Mouse (Mus musculus) T-cell, adult 2 months (primary cell): ENCODE data around the gene Brca2.
A peak's percentile ranks its signal among the peaks of the same experiment; 100 is the strongest.

Experiments
- DNase-seq: peaks from one replicate; pipeline ENCODE4 v3.0.0; 2022; ENCODE audit warnings: low spot score

Brca2 gene

DNA sequence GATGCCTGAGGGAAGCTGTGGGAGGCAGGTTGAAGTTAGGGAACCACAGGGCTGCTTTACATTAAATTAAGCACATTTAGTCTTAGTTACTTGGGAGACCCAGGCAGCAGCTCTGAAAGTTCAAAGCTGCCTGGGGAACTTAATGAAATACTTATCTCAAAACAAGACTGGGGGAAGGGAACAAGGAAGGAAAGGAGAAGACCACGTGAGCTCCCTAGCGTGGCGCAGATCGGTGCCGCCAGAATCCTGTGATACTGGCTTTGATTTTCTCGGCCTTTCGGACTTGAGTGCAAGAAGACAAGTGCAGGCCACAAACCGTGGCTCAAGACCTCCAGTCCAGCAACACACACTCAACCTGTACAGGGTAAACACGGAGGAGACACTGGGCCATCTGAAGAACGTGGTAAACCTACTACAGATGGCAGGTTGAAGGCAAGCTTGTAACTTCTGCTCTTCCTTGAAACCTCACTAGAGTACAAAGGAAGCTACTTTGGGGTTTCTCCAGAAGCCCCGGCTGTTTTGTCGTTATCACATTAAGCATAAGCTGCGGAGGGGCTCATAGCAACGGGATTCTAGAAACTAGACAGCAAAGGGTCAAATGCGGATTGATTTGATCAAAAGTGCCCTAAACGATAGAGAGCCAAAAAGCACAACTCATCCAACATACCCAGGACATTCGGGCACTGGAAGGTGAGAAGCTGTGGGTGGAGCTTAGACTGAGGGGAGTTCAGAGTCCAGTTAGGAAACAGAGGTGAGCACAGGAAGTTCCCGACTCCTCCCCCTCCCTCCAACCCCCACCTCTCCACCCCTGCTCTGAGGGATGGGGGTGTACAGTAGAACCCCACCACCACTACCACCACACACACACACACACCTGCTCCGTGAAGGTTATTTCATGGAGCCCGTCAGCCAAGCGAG, 76.0 kb downstream of the Brca2 start:
- DNase-seq, result peak; percentile 9

GRCm38 (mm10) chr5:150599301-150600294, 77.2 kb downstream of the Brca2 start:
- no peak for DNase-seq

DNA sequence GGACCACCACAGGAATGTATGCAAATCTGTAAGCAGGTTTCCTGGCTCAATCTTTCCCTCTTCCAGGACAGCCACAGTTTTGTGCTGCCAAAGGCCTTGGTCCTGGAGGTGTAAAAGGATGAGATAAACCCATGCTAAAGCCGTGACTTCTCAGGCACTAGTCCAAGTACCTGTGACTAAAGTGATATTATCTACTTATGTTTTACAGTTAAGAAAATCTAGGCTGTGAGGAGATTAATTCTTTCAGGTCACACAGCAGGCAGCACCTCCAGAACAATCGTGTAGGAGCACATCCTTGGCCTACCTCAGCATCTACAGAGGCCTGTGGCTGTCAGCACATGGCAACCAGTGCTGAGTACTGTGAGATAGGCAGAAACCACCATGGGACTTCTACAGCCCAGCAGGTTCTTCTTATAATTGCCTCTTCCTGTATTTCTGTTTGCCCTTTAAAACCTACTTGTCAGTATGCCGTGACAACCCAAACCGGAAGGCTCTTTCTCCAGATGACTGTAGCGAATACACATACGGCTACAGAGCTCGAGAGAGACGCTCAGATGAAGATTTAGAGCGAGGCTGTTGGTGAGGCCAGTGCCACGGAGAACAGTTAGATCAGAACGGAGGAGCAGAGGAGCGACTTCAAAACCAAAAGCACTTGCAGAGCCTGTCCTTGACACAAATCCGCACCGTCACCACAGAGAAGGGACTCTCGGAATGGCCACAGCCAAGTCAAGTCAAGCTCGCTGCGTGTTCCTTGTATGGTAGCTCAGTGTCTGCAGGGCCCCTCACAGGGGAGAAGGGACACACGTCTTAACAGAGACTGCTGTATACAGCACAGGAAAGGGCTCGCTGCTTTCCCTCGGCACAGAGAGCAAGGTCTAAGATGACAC, 78.4 kb downstream of the Brca2 start:
- DNase-seq, result peak; percentile 73

GRCm38 (mm10) chr5:150601441-150602230, 79.2 kb downstream of the Brca2 start:
- peak; percentile 20 for DNase-seq

DNA sequence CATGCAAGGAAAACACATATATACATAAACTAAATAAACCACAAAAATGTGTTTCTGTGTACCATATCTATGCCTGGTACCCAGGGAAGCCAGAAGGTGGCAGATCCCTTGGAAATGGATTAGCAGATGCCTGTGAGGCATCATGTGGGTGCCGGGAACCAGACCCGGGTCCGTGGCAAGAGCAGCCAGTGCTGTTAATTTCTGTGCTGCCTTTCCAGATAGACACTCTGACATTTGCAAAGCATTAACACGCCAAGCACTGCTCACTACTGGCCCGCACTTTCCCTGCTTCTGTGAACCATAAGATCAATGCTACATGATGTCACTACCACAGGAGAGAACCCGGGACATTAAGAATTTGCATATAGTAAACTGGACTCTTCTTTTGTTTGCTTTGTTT, 83.7 kb downstream of the Brca2 start:
- DNase-seq, result no peak

GRCm38 (mm10) chr5:150607631-150608030, 85.2 kb downstream of the Brca2 start:
- no peak for DNase-seq

- no peak for DNase-seq
These were observed 88.7 kb downstream of the Brca2 start for GRCm38 (mm10) chr5:150611136-150611535.

- DNase-seq, result peak; percentile 79
These were observed 89.3 kb downstream of the Brca2 start for GRCm38 (mm10) chr5:150611697-150612096.

DNA sequence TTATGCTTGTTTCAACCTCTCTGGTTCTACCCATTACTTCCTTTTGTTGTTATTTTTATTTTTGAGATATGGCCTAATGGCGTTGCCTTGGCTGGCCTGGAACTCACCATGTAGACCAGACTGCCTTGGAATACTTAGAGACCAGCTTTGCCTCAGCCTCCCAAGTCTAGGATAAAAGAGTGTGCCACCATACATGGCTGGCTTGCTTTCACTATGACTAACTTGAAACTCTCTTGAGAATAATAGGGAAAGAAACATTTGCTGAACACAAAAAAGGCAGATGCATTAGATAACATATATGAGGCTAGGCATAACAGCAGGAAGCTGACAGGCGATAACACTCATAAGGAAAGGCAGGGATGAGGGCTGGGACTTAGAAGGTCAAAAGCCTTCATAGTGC, 91.6 kb downstream of the Brca2 start:
- no peak for DNase-seq

- DNase-seq, result no peak
These were observed 93.8 kb downstream of the Brca2 start for GRCm38 (mm10) chr5:150616216-150616615.

DNA sequence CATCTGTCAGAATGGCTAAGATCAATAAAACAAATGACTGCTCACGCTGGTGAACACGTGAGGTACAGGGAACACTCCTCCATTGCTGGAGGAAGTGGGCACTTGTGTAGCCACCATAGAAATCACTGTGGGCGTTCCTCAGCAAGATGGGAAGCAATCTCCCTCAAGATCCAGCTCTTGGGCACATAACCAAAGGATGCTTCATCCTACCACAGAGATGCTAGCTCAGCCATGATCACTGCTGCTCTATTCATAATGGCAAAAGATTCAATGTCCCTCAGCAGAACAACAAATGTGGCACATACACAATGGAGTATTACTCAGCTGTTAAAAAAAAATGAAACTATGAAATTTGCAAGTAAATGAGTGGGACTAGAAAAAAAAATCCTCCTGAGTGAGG, 94.3 kb downstream of the Brca2 start:
- DNase-seq, result no peak

DNA sequence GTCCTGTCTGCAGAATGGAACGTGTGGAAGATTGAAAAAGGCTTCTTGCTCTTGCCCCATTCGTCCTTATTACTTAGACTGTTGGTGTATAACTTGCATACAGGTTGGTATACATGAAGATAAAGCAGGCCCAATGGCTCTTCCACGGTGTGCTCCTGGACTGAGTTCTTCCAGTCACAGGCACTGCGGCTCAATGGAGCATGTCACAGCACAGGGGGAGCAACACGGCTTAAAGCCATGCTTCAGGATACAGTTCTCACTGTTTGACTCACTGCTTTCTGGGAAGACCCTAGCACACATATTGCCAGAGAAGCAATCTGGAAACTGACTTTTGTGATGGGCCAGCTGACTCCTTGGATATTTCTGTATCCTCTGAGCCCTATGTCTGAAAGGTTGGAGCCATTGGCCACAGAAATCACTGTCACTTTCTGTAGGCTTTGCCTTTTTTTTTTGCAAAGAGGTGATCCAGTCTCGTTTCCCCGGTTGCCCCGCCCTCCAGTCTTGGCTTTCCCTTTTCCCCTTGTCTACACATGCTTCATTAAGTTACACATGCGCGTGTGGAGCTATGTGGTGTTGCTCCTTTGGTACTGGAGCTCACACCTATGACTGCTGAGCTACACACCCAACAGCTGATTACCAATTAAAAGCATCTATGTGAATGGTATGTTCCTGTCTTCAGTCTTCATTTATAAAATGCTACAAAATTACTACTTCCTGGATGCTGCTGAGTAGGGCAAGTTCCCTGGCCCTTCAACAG, 96.3 kb downstream of the Brca2 start:
- DNase-seq, result no peak
